Mouse (Mus musculus) heart, adult 2 months (tissue): ENCODE measurements around the gene Slc30a4.

Experiments
- CTCF ChIP-seq: fragments of 200-600 bp; IDR thresholded peaks from 2 replicates; pipeline ENCODE4 v1.8.1; 2022; ENCODE audit warnings: antibody characterized with exemption, mild to moderate bottlenecking, moderate library complexity
- POLR2A ChIP-seq: fragments of 200-500 bp; IDR thresholded peaks from 2 replicates; pipeline ENCODE4 v1.6.1; 2011; ENCODE audit warnings: mild to moderate bottlenecking, low read depth, low read length, control low read depth; ENCODE audit not compliant: insufficient read depth

DNA sequence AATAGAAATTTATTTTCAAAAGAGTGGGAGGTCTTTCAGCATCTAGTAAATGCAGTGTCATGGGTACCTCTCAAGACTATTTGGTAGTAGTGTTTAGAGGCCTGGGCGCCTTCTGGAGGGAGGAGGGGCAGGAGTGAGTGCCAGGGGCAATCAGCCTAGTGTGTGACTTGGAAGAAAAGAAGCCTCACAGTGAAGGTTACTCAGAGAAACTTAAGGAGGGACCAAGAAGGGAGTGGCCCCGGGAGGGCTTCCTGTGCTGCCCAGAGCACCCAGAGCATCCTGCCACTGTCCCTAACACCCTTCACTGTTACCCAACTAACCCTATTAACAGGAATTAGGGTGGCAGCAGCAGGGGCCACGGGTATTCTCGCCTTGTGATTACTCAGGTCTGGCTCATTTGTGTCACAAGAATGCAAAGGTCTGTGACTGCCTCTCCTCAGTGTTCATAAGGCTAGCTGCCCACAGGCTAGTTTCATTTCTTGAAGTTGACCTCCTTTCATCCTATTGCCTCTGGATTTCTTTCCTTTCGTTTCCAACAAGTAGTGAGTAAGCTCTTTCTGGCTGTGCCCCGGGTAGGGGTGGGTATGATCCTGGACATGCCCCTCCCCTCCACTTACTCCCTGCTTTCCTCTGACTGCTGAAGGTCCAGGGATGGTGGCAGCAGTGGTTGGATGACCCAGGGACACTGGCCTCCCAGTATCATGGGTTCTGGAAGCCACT is 37.0 kb downstream of the Slc30a4 start:
- TF ChIP-seq CTCF (no peak), POLR2A (no peak)
